Mouse (Mus musculus): ENCODE measurements around the gene Ttc24. TPM values are rescaled to one million over a fixed set of nuclear protein-coding genes. Genes with fewer than 3 reads are reported as not detected.

Ttc24 gene
- total RNA-seq (2021) = not detected
- long read RNA-seq, experiment 1 = 0 reads
- long read RNA-seq, experiment 2 = 0 reads

DNA sequence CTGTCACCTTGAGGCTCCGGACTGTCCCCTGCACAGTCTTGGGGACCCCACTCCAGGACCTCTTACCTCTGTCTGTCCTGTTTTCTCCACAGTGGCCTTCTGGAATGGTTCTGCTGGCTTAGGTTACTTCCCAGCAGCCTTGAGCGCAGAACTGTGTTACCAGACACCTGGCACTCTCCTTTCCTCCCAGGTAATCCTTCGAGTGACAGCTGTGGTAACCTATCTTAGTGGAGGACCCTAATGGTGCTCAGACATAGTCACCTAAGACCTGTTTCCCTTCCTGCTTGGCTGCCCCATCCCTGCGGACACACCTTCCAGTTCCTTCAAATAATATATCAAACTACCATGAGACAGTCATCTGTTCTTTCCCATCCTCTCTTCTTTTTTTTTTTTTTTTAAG lies at the start of gene Ttc24:
Ttc24 (minus strand) TSS at position 101 of the 400 bp plus-strand sequence.
- no peak for DNase-seq (ENCODE audit: low spot score in 2 of 2)

GRCm38 (mm10) chr3:88127636-88128035 lies 49.5 kb upstream of the Ttc24 start:
- no peak for DNase-seq (ENCODE audit: low spot score in 2 of 2)

GRCm38 (mm10) chr3:88126181-88126580 lies 48.1 kb upstream of the Ttc24 start:
- no peak for DNase-seq (ENCODE audit: low spot score in 2 of 2)

DNA sequence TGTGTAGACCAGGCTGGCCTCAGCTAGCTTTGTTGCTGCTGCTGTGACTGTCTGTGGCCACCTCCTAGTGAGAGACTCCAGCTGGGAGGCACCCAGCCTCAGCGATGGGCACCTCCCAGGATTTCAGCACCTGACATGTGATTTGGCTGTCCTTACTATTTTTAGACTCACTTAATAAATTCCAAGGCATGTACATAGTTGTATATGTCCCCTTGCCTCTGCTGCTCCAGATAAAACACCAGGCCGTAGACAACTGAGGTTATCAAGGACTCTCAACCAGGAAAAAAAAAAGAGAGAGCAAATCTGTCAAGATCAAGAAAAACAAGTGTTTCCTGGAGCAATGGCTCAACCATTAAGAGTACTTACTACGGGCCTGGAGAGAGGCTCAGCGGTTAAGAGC lies 47.1 kb upstream of the Ttc24 start:
- DNase-seq (ENCODE audit: low spot score in 2 of 2) = no peak

GRCm38 (mm10) chr3:88121164-88122131 lies 43.3 kb upstream of the Ttc24 start:
- peak in 1 of 2 experiments; percentile 17 for DNase-seq (ENCODE audit: low spot score in 2 of 2)

DNA sequence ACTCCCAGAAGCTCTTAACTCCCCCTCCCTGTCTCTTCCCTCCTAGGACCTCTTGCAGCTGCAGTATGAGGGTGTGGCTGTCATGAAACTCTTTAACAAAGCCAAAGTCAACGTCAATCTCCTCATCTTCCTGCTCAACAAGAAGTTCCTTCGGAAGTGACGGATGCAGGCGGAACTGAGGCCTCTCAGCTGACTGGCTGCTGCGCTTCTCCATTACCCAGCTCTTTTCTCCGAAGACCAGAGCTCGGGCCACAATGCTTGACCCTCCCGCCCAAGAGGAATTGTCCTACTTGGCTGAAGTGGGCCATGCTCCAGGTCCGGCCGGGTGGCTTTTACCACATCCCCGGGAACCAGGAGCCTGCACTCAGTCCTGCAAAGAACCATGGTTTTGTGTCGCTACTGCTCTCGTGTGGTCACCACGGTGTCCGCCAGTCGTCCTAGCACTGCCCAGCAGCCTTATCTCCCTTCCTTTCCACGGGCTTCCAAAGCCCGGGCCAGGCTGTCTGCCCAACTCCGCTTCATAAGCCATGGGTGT lies 42.1 kb upstream of the Ttc24 start:
- DNase-seq (ENCODE audit: low spot score in 2 of 2) = no peak

DNA sequence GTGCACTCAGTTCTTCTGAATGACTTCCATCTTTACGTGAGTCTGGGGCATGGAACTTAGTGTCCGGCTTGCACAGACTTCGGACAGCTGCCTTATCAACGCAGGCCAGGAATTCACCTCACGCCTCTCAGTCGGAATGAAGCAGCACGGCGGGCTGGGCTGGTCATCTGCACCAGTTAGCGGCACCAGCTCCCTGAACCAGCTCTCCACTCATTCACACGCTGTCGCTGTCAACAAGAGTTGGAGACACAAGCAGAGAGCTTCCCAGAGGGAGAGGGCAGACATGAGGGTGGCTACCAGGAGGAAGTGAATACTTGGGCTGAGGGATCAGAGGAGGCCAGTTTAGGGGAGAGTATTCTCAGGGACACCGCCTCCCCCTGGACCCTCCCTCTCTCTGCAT lies 36.3 kb upstream of the Ttc24 start:
- DNase-seq (ENCODE audit: low spot score in 2 of 2) = no peak

DNA sequence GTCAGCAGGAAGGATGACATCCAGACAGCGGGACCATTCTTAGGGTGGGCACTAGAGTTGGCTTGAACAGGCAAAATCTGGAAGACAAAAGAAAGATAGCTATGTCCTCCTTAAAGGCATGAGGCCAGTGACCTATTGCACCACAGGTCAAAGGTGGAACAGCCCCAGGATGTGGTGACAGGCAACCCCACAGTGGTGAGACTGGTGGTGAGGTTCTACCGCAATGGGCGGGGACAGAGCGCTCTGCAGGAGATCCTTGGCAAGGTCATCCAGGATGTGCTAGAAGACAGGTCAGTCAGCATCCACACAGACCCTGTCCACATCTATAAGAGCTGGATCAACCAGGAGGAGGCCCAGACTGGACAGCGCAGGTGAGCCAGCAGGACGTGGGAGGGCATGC lies 31.0 kb upstream of the Ttc24 start:
- no peak for DNase-seq (ENCODE audit: low spot score in 2 of 2)

DNA sequence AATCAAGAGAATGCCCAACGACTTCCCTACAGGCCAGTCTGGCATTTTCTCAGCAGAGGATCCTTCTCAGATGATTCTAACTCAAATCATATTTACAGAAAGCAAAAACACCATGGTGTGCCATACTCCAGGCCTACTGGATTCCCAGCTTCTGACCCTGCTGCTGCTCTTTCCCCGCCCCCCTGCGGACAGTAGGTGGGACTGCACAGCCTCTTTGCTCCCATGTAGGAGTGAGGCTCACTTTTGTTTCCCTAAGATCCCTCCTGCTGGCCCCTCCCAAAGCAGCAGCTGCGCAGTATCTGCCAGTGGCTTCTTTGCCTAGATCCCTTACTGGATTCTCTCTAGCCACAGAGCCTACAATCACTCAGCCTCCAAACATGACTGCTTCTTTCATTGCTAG lies 28.0 kb upstream of the Ttc24 start:
- DNase-seq (ENCODE audit: low spot score in 2 of 2) = no peak

DNA sequence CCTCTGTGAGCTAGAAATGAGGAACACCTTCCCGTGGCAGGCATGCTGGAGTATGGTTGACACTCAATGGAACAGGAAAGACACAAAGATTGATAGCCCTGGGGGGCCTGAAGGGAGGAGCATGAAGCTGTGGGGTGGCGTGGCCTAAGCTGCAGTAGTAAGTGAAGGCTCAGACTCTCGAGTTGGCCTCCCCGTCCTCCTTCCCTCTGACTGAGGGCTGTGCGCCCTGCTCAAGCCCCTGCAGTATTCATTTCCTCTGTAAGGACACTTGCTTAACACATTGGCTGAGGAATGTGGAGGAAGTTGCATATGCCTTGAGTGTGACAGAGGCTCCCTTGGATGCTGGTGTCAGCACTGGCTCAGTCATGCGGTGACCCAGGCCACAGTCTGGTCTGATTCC lies 24.5 kb upstream of the Ttc24 start:
- DNase-seq (ENCODE audit: low spot score in 2 of 2) = no peak

DNA sequence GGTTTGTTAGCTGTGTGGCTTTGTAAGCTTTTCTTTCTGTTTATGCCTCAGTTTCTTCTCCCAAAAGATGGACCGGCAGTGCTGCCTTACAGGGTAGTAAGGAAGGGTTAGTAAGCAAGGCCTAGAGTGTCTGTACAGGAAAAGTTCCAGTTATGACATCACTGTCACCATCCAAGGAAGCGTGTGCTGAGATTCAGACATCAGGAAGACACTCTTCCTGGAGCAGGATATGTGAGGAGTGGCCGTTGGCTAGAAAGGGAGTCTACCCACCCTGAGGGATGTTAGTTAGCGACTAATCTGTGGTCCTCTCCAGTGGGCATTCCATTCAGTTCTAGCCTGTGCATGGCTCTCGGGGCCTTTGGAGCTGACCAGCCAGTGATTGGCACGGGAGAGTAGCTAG lies 24.1 kb upstream of the Ttc24 start:
- no peak for DNase-seq (ENCODE audit: low spot score in 2 of 2)

GRCm38 (mm10) chr3:88101736-88102135 lies 23.6 kb upstream of the Ttc24 start:
- no peak for DNase-seq (ENCODE audit: low spot score in 2 of 2)

- no peak for DNase-seq (ENCODE audit: low spot score in 2 of 2)
These were observed 22.1 kb upstream of the Ttc24 start for GRCm38 (mm10) chr3:88100251-88100650.

- peak in 1 of 2 experiments; percentile 17 for DNase-seq (ENCODE audit: low spot score in 2 of 2)
These were observed 19.6 kb upstream of the Ttc24 start for GRCm38 (mm10) chr3:88097666-88098065.

DNA sequence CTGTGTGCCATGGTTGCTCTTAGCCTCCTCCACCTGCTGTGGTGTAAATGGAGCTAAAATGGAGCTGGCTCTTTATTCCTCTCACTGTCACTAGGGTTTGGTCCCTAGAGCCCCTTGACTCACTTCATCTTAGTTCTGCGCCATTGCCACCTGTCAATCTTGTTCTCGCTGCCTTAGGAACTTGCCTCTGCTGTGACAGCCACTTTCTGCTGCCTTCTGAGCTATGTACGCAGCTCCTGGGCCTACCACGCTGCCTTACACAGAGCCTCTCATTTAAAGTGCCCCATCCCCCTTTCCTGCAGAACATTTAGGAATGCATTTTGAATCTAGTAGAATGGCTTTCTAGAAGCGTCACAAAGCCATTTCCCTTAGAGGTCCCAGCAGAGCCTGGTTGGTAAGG lies 16.0 kb upstream of the Ttc24 start:
- no peak for DNase-seq (ENCODE audit: low spot score in 2 of 2)

DNA sequence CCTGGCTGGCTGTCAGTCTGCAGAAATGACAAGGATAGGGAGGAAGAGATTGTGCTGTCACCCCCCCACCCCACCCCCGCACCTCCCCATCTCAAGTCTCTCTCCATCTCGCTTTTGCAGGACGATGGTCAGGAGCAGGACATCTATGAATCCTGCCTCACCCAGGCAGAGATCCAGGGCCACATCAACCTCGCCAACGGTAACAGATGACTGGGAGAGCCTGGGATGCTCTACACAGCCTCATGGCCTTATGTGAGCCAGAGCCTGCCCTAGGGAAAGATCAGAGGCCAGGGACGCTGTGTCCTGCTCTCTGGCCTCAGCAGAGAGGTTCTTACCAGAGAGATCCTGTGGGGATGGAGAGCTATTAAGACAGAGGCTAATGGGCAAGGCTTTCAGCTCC lies 12.5 kb upstream of the Ttc24 start:
- no peak for DNase-seq (ENCODE audit: low spot score in 2 of 2)

GRCm38 (mm10) chr3:88090106-88090505 lies 12.0 kb upstream of the Ttc24 start:
- DNase-seq (ENCODE audit: low spot score in 2 of 2) = no peak

- DNase-seq (ENCODE audit: low spot score in 2 of 2) = no peak
These were observed 9.6 kb upstream of the Ttc24 start for GRCm38 (mm10) chr3:88087688-88088087.

- no peak for DNase-seq (ENCODE audit: low spot score in 2 of 2)
These were observed 7.4 kb upstream of the Ttc24 start for GRCm38 (mm10) chr3:88085459-88085858.

- DNase-seq (ENCODE audit: low spot score in 2 of 2) = no peak
These were observed 5.9 kb upstream of the Ttc24 start for GRCm38 (mm10) chr3:88084001-88084400.

- DNase-seq (ENCODE audit: low spot score in 2 of 2) = no peak
These were observed 4.6 kb upstream of the Ttc24 start for GRCm38 (mm10) chr3:88082663-88083062.

GRCm38 (mm10) chr3:88082224-88082618 lies 4.1 kb upstream of the Ttc24 start:
- DNase-seq (ENCODE audit: low spot score in 2 of 2) = no peak
